Mouse (Mus musculus) neural tube, embryonic 12.5 days (tissue): ENCODE data around the gene Ccl6. TPM values are rescaled to one million over a fixed set of nuclear protein-coding genes. Genes with fewer than 3 reads are reported as not detected.

Experiments
- ATAC-seq: fragments of 200-750 bp; cut with Nextera tagmentation; 2 replicates; pipeline ENCODE4 v1.8.0; 2017; ENCODE audit warnings: low read depth, mild to moderate bottlenecking, moderate TSS enrichment, moderate library complexity; ENCODE audit not compliant: low FRiP score
- H3K27ac ChIP-seq: fragments of 300-500 bp; sonication (generic); 2 replicates; pipeline ENCODE4 v1.5.1; 2016
- H3K27me3 ChIP-seq: fragments of 300-500 bp; sonication (generic); replicated peaks from 2 replicates; pipeline ENCODE4 v1.6.1; 2016; ENCODE audit warnings: mild to moderate bottlenecking
- H3K36me3 ChIP-seq: fragments of 300-500 bp; sonication (generic); 2 replicates; pipeline ENCODE4 v1.6.1; 2016; ENCODE audit warnings: mild to moderate bottlenecking
- H3K4me1 ChIP-seq: fragments of 300-500 bp; sonication (generic); 2 replicates; pipeline ENCODE4 v1.6.1; 2016
- H3K4me2 ChIP-seq: fragments of 300-500 bp; sonication (generic); replicated peaks from 2 replicates; pipeline ENCODE4 v1.6.1; 2016; ENCODE audit warnings: mild to moderate bottlenecking
- H3K4me3 ChIP-seq: fragments of 300-500 bp; sonication (generic); 2 replicates; pipeline ENCODE4 v1.5.1; 2016
- H3K9ac ChIP-seq: fragments of 300-500 bp; sonication (generic); 2 replicates; pipeline ENCODE4 v1.6.1; 2016; ENCODE audit warnings: mild to moderate bottlenecking
- H3K9me3 ChIP-seq: fragments of 300-500 bp; sonication (generic); 2 replicates; pipeline ENCODE4 v1.6.1; 2016; ENCODE audit warnings: mild to moderate bottlenecking
- WGBS: fragments of 180-500 bp; shearing (Covaris S2); methylation state at CpG from one replicate; pipeline ENCODE4 v1.1.7; 2016; 5-methylcytosine and 5-hydroxymethylcytosine counted together
- polyA plus RNA-seq: library from polyadenylated mRNA; unstranded; fragments of >200 nt; fragmentation: Nextera tagmentation; extraction: Ambion mirVana; gene quantifications from 2 replicates; pipeline ENCODE4 v1.2.1, GENCODE M21; 2016

Gene Ccl6
- 1.4 and 2.0 TPM in 2 replicates for polyA plus RNA-seq

GRCm38 (mm10) chr11:83592853-83593252 lies at the start of gene Ccl6:
TSS of gene Ccl6 (minus strand) at chr11:83593087.
- Histone ChIP-seq H3K4me2 (no peak within 1 kb of the TSS), H3K9ac (no peak within 1 kb of the TSS), H3K4me3 (no peak within 1 kb of the TSS), H3K27me3 (no peaks in the 10 kb centered on the region), H3K27ac (no peak within 1 kb of the TSS), H3K9me3 (no peaks in the 10 kb centered on the region), H3K36me3 (no peaks in the 10 kb centered on the region), H3K4me1 (no peaks in the 10 kb centered on the region)
- WGBS = 59% methylated on average over 2 of the region's 2 CpGs
- no peak for ATAC-seq

- H3K27ac ChIP-seq = no peak overlapping the region
- H3K9ac ChIP-seq = no peak overlapping the region
- no peaks in the 10 kb centered on the region for H3K9me3 ChIP-seq
- H3K4me2 ChIP-seq = no peak overlapping the region
- 90% methylated on average over 2 of the region's 2 CpGs for WGBS
- no peaks in the 10 kb centered on the region for H3K4me1 ChIP-seq
- no peaks in the 10 kb centered on the region for H3K27me3 ChIP-seq
- no peak overlapping the region for H3K4me3 ChIP-seq
- ATAC-seq = no peak
- no peaks in the 10 kb centered on the region for H3K36me3 ChIP-seq
These were observed 48.3 kb upstream of the Ccl6 start for GRCm38 (mm10) chr11:83641216-83641615.

GRCm38 (mm10) chr11:83640141-83640540 lies 47.3 kb upstream of the Ccl6 start:
- 83% methylated on average over 5 of the region's 5 CpGs for WGBS
- Histone ChIP-seq H3K4me1 (no peaks in the 10 kb centered on the region), H3K27me3 (no peaks in the 10 kb centered on the region), H3K27ac (no peak overlapping the region), H3K4me2 (no peak overlapping the region), H3K9me3 (no peaks in the 10 kb centered on the region), H3K9ac (no peak overlapping the region), H3K36me3 (no peaks in the 10 kb centered on the region), H3K4me3 (no peak overlapping the region)
- ATAC-seq = no peak

- H3K4me3 ChIP-seq = no peak overlapping the region
- WGBS = 73% methylated on average over 3 of the region's 3 CpGs
- ATAC-seq = no peak
These were observed 46.6 kb upstream of the Ccl6 start for GRCm38 (mm10) chr11:83639533-83639932.

GRCm38 (mm10) chr11:83638934-83639333 lies 46.0 kb upstream of the Ccl6 start:
- H3K4me2 ChIP-seq = no peak overlapping the region
- no peak overlapping the region for H3K4me3 ChIP-seq
- H3K27ac ChIP-seq = no peak overlapping the region
- H3K27me3 ChIP-seq = no peaks in the 10 kb centered on the region
- H3K4me1 ChIP-seq = no peaks in the 10 kb centered on the region
- H3K9ac ChIP-seq = no peak overlapping the region
- H3K36me3 ChIP-seq = no peaks in the 10 kb centered on the region
- no peaks in the 10 kb centered on the region for H3K9me3 ChIP-seq
- 60% methylated on average over 2 of the region's 2 CpGs for WGBS
- ATAC-seq = no peak

More at GRCm38 (mm10) chr11:83639533-83639932, 46.6 kb upstream of the Ccl6 start:
- H3K4me2 ChIP-seq = no peak overlapping the region
- no peak overlapping the region for H3K27ac ChIP-seq
- no peaks in the 10 kb centered on the region for H3K9me3 ChIP-seq
- no peaks in the 10 kb centered on the region for H3K27me3 ChIP-seq
- H3K36me3 ChIP-seq = no peaks in the 10 kb centered on the region
- no peaks in the 10 kb centered on the region for H3K4me1 ChIP-seq
- no peak overlapping the region for H3K9ac ChIP-seq

GRCm38 (mm10) chr11:83636742-83637235 lies 43.9 kb upstream of the Ccl6 start:
- H3K9ac ChIP-seq = no peak overlapping the region
- H3K9me3 ChIP-seq = no peaks in the 10 kb centered on the region
- H3K4me2 ChIP-seq = no peak overlapping the region
- WGBS = 79% methylated on average over 1 of the region's 1 CpGs
- H3K36me3 ChIP-seq = no peaks in the 10 kb centered on the region
- no peak overlapping the region for H3K27ac ChIP-seq
- H3K27me3 ChIP-seq = no peaks in the 10 kb centered on the region
- ATAC-seq = no peak
- H3K4me3 ChIP-seq = no peak overlapping the region
- no peaks in the 10 kb centered on the region for H3K4me1 ChIP-seq

- H3K4me3 ChIP-seq = no peak overlapping the region
- no peaks in the 10 kb centered on the region for H3K27me3 ChIP-seq
- no peaks in the 10 kb centered on the region for H3K9me3 ChIP-seq
- H3K4me2 ChIP-seq = no peak overlapping the region
- H3K36me3 ChIP-seq = no peaks in the 10 kb centered on the region
- H3K4me1 ChIP-seq = no peaks in the 10 kb centered on the region
- no peak overlapping the region for H3K27ac ChIP-seq
- ATAC-seq = no peak
- H3K9ac ChIP-seq = no peak overlapping the region
- WGBS = 95% methylated on average over 2 of the region's 2 CpGs
These were observed 42.0 kb upstream of the Ccl6 start for GRCm38 (mm10) chr11:83634898-83635297.

- WGBS = 55% methylated on average over 4 of the region's 4 CpGs
- H3K27ac ChIP-seq = no peak overlapping the region
- H3K4me2 ChIP-seq = no peak overlapping the region
- H3K4me3 ChIP-seq = no peak overlapping the region
- no peaks in the 10 kb centered on the region for H3K4me1 ChIP-seq
- H3K36me3 ChIP-seq = no peaks in the 10 kb centered on the region
- ATAC-seq = no peak
- H3K9ac ChIP-seq = no peak overlapping the region
- H3K27me3 ChIP-seq = no peaks in the 10 kb centered on the region
- no peaks in the 10 kb centered on the region for H3K9me3 ChIP-seq
These were observed 41.5 kb upstream of the Ccl6 start for GRCm38 (mm10) chr11:83634425-83634824.

- Histone ChIP-seq H3K4me1 (no peaks in the 10 kb centered on the region), H3K27ac (no peak overlapping the region), H3K9me3 (no peaks in the 10 kb centered on the region), H3K27me3 (no peaks in the 10 kb centered on the region), H3K4me2 (no peak overlapping the region), H3K4me3 (no peak overlapping the region), H3K36me3 (no peaks in the 10 kb centered on the region), H3K9ac (no peak overlapping the region)
- ATAC-seq = no peak
- WGBS = 75% methylated on average over 4 of the region's 4 CpGs
These were observed 39.9 kb upstream of the Ccl6 start for GRCm38 (mm10) chr11:83632744-83633143.

- no peaks in the 10 kb centered on the region for H3K27me3 ChIP-seq
- H3K4me3 ChIP-seq = no peak overlapping the region
- no peaks in the 10 kb centered on the region for H3K4me1 ChIP-seq
- H3K9ac ChIP-seq = no peak overlapping the region
- 87% methylated on average over 2 of the region's 2 CpGs for whole genome bisulfite sequencing
- no peak overlapping the region for H3K27ac ChIP-seq
- H3K4me2 ChIP-seq = no peak overlapping the region
- no peaks in the 10 kb centered on the region for H3K36me3 ChIP-seq
- no peak for ATAC-seq
- H3K9me3 ChIP-seq = no peaks in the 10 kb centered on the region
These were observed 38.2 kb upstream of the Ccl6 start for GRCm38 (mm10) chr11:83631065-83631464.

GRCm38 (mm10) chr11:83630630-83631029 lies 37.7 kb upstream of the Ccl6 start:
- H3K9ac ChIP-seq = no peak overlapping the region
- H3K4me1 ChIP-seq = no peaks in the 10 kb centered on the region
- H3K27me3 ChIP-seq = no peaks in the 10 kb centered on the region
- no peaks in the 10 kb centered on the region for H3K9me3 ChIP-seq
- H3K4me3 ChIP-seq = no peak overlapping the region
- H3K27ac ChIP-seq = no peak overlapping the region
- no peak overlapping the region for H3K4me2 ChIP-seq
- WGBS = 100% methylated on average over 1 of the region's 1 CpGs
- ATAC-seq = no peak
- no peaks in the 10 kb centered on the region for H3K36me3 ChIP-seq

GRCm38 (mm10) chr11:83628808-83629207 lies 35.9 kb upstream of the Ccl6 start:
- 88% methylated on average over 9 of the region's 9 CpGs for WGBS
- Histone ChIP-seq H3K9ac (no peak overlapping the region), H3K27me3 (no peaks in the 10 kb centered on the region), H3K4me2 (no peak overlapping the region), H3K27ac (no peak overlapping the region), H3K9me3 (no peaks in the 10 kb centered on the region), H3K4me1 (no peaks in the 10 kb centered on the region), H3K36me3 (no peaks in the 10 kb centered on the region), H3K4me3 (no peak overlapping the region)
- no peak for ATAC-seq

GRCm38 (mm10) chr11:83623586-83623985 lies 30.7 kb upstream of the Ccl6 start:
- ATAC-seq = no peak
- no peaks in the 10 kb centered on the region for H3K4me1 ChIP-seq
- WGBS = 87% methylated on average over 3 of the region's 3 CpGs
- H3K9ac ChIP-seq = no peak overlapping the region
- H3K4me3 ChIP-seq = no peak overlapping the region
- H3K27ac ChIP-seq = no peak overlapping the region
- H3K27me3 ChIP-seq = no peaks in the 10 kb centered on the region
- H3K36me3 ChIP-seq = no peaks in the 10 kb centered on the region
- H3K9me3 ChIP-seq = no peaks in the 10 kb centered on the region
- H3K4me2 ChIP-seq = no peak overlapping the region
